Mouse (Mus musculus): Measurements from ENCODE around the gene Gm17018.

- TF ChIP-seq EP300 (optimal IDR thresholded peaks at IDR 0.05) (no peak), CTCF (IDR thresholded peaks at IDR 0.05; ENCODE audit: low read depth) (peak; percentile 83)
These were observed 22.9 kb upstream of the Gm17018 start for GRCm38 (mm10) chr19:45537505-45537904.

All from stomach, postnatal 0 days (tissue).